Mouse (Mus musculus) lung, embryonic 16.5 days (tissue): ENCODE measurements at regions not wholly inside any gene's neighbourhood (a gene's known extent, or its start where the extent isn't known, plus 50 kb on each side); places are given as distances from the start of the nearest gene placed in this dataset.

Experiments used
- ATAC-seq: fragments of 200-750 bp; cut with Nextera tagmentation; 2 replicates; pipeline ENCODE4 v1.8.0; 2017; ENCODE audit warnings: low read depth, mild to moderate bottlenecking, moderate library complexity
- H3K27ac ChIP-seq: fragments of 300-500 bp; sonication (generic); 2 replicates; pipeline ENCODE4 v1.5.1; 2014; ENCODE audit warnings: mild to moderate bottlenecking, control low read depth, low read length
- H3K27me3 ChIP-seq: fragments of 300-500 bp; sonication (generic); 2 replicates; pipeline ENCODE4 v1.6.1; 2014; ENCODE audit warnings: low read depth, low read length, mixed read lengths; ENCODE audit not compliant: control insufficient read depth, insufficient read depth
- H3K36me3 ChIP-seq: fragments of 300-500 bp; sonication (generic); 2 replicates; pipeline ENCODE4 v1.6.1; 2014; ENCODE audit warnings: low read length; ENCODE audit not compliant: control insufficient read depth, insufficient read depth
- H3K4me1 ChIP-seq: fragments of 300-500 bp; sonication (generic); replicated peaks from 2 replicates; pipeline ENCODE4 v1.6.1; 2014; ENCODE audit warnings: low read length, mixed read lengths; ENCODE audit not compliant: control insufficient read depth, insufficient read depth
- H3K4me2 ChIP-seq: fragments of 300-500 bp; sonication (generic); 2 replicates; pipeline ENCODE4 v1.6.1; 2014; ENCODE audit warnings: low read depth, low read length, control low read depth
- H3K4me3 ChIP-seq: fragments of 300-500 bp; sonication (generic); 2 replicates; pipeline ENCODE4 v1.5.1; 2014; ENCODE audit warnings: mild to moderate bottlenecking, low read length, control low read depth
- H3K9ac ChIP-seq: fragments of 300-500 bp; sonication (generic); 2 replicates; pipeline ENCODE4 v1.6.1; 2014; ENCODE audit warnings: low read length, control low read depth
- H3K9me3 ChIP-seq: fragments of 300-500 bp; sonication (generic); 2 replicates; pipeline ENCODE4 v1.6.1; 2016; ENCODE audit warnings: low read length; ENCODE audit not compliant: control insufficient read depth
- WGBS: fragments of 180-500 bp; shearing (Covaris S2); extraction: QIAGEN DNeasy Blood & Tissue Kit; methylation state at CpG from one replicate; pipeline ENCODE4 v1.1.7; 2014; 5-methylcytosine and 5-hydroxymethylcytosine counted together

GRCm38 (mm10) chr3:52929827-52930605, 87.0 kb downstream of the Cog6 start:
- Histone ChIP-seq H3K27me3 (no peaks in the 10 kb centered on the region), H3K9me3 (no peaks in the 10 kb centered on the region), H3K4me2 (no peak overlapping the region), H3K36me3 (no peaks in the 10 kb centered on the region), H3K9ac (no peak overlapping the region), H3K4me1 (no peaks in the 10 kb centered on the region), H3K27ac (no peak overlapping the region), H3K4me3 (no peak overlapping the region)
- WGBS = 56% methylated on average over 13 of the region's 13 CpGs
- ATAC-seq = no peak

- Histone ChIP-seq H3K9ac (no peak overlapping the region), H3K4me3 (no peak overlapping the region), H3K27me3 (no peaks in the 10 kb centered on the region), H3K9me3 (no peaks in the 10 kb centered on the region), H3K27ac (no peak overlapping the region), H3K4me2 (no peak overlapping the region), H3K4me1 (no peaks in the 10 kb centered on the region), H3K36me3 (no peaks in the 10 kb centered on the region)
- no peak for ATAC-seq
- WGBS = 45% methylated on average over 12 of the region's 12 CpGs
Observed at GRCm38 (mm10) chr3:52927361-52927841, 89.6 kb downstream of the Cog6 start.

GRCm38 (mm10) chr3:52926549-52926948, 90.5 kb downstream of the Cog6 start:
- H3K36me3 ChIP-seq = no peaks in the 10 kb centered on the region
- H3K9me3 ChIP-seq = no peaks in the 10 kb centered on the region
- H3K4me3 ChIP-seq = no peak overlapping the region
- no peaks in the 10 kb centered on the region for H3K4me1 ChIP-seq
- 73% methylated on average over 3 of the region's 3 CpGs for WGBS
- no peak overlapping the region for H3K9ac ChIP-seq
- H3K4me2 ChIP-seq = no peak overlapping the region
- no peak for ATAC-seq
- H3K27me3 ChIP-seq = no peaks in the 10 kb centered on the region
- H3K27ac ChIP-seq = no peak overlapping the region

GRCm38 (mm10) chr3:52925223-52925622, 91.8 kb downstream of the Cog6 start:
- 57% methylated on average over 3 of the region's 3 CpGs for WGBS
- Histone ChIP-seq H3K9me3 (no peaks in the 10 kb centered on the region), H3K36me3 (no peaks in the 10 kb centered on the region), H3K9ac (no peak overlapping the region), H3K27me3 (no peaks in the 10 kb centered on the region), H3K4me3 (no peak overlapping the region), H3K4me1 (no peaks in the 10 kb centered on the region), H3K4me2 (no peak overlapping the region), H3K27ac (no peak overlapping the region)
- ATAC-seq = no peak

- H3K27me3 ChIP-seq = no peaks in the 10 kb centered on the region
- H3K36me3 ChIP-seq = no peaks in the 10 kb centered on the region
- H3K4me2 ChIP-seq = no peak overlapping the region
- H3K4me1 ChIP-seq = no peaks in the 10 kb centered on the region
- no peak overlapping the region for H3K27ac ChIP-seq
- H3K4me3 ChIP-seq = no peak overlapping the region
- no peaks in the 10 kb centered on the region for H3K9me3 ChIP-seq
- no peak overlapping the region for H3K9ac ChIP-seq
- WGBS = 80% methylated on average over 2 of the region's 2 CpGs
- no peak for ATAC-seq
Observed at GRCm38 (mm10) chr3:52924631-52925030, 92.4 kb downstream of the Cog6 start.

GRCm38 (mm10) chr3:52923824-52924559, 93.0 kb downstream of the Cog6 start:
- 91% methylated on average over 4 of the region's 4 CpGs for WGBS
- no peaks in the 10 kb centered on the region for H3K36me3 ChIP-seq
- no peak overlapping the region for H3K4me3 ChIP-seq
- H3K4me1 ChIP-seq = no peaks in the 10 kb centered on the region
- H3K27me3 ChIP-seq = no peaks in the 10 kb centered on the region
- no peak overlapping the region for H3K27ac ChIP-seq
- ATAC-seq = no peak
- H3K4me2 ChIP-seq = no peak overlapping the region
- no peaks in the 10 kb centered on the region for H3K9me3 ChIP-seq
- no peak overlapping the region for H3K9ac ChIP-seq

- H3K4me1 ChIP-seq = no peaks in the 10 kb centered on the region
- H3K9ac ChIP-seq = no peak overlapping the region
- 78% methylated on average over 8 of the region's 8 CpGs for WGBS
- no peaks in the 10 kb centered on the region for H3K9me3 ChIP-seq
- no peak overlapping the region for H3K4me2 ChIP-seq
- H3K27me3 ChIP-seq = no peaks in the 10 kb centered on the region
- H3K36me3 ChIP-seq = no peaks in the 10 kb centered on the region
- H3K4me3 ChIP-seq = no peak overlapping the region
- no peak overlapping the region for H3K27ac ChIP-seq
- ATAC-seq = no peak
Observed at GRCm38 (mm10) chr3:52922411-52922810, 94.6 kb downstream of the Cog6 start.

- 81% methylated on average over 3 of the region's 3 CpGs for WGBS
- Histone ChIP-seq H3K27ac (no peak overlapping the region), H3K4me1 (no peaks in the 10 kb centered on the region), H3K9me3 (peaks cover 4% of the 10 kb centered on the region; the same call in 1 of the 2 replicates), H3K36me3 (no peaks in the 10 kb centered on the region), H3K9ac (no peak overlapping the region), H3K4me3 (no peak overlapping the region), H3K27me3 (no peaks in the 10 kb centered on the region), H3K4me2 (no peak overlapping the region)
- no peak for ATAC-seq
Observed at GRCm38 (mm10) chr3:52906823-52907564, 110.0 kb downstream of the Cog6 start.

GRCm38 (mm10) chr3:52904028-52904427, 113.0 kb downstream of the Cog6 start:
- Histone ChIP-seq H3K4me3 (no peak overlapping the region), H3K27me3 (no peaks in the 10 kb centered on the region), H3K9ac (no peak overlapping the region), H3K4me1 (no peaks in the 10 kb centered on the region), H3K27ac (no peak overlapping the region), H3K9me3 (no peaks in the 10 kb centered on the region), H3K36me3 (no peaks in the 10 kb centered on the region), H3K4me2 (no peak overlapping the region)
- WGBS = 84% methylated on average over 3 of the region's 3 CpGs
- ATAC-seq = no peak
